Mouse (Mus musculus): ENCODE results near the gene Shisa6.

GRCm38 (mm10) chr11:66236557-66236956, 289.2 kb downstream of the Shisa6 start:
- TF ChIP-seq POLR2A (IDR thresholded peaks at IDR 0.05; ENCODE audit: borderline replicate concordance, insufficient read depth, low read length) = no peak
- no peak for TF ChIP-seq CTCF (IDR thresholded peaks at IDR 0.05; ENCODE audit: borderline replicate concordance, insufficient read depth, low read depth, low read length)

Measured in cerebellum, adult 2 months (tissue).